Mouse (Mus musculus): ENCODE measurements around the gene Kmt5c.

The Kmt5c gene

GRCm38 (mm10) chr7:4788499-4789435 lies 48.9 kb downstream of the Kmt5c start:
- in situ Hi-C loops (cut with MboI, MseI) = loop anchor here in 1 of 2 experiments (5.0 kb wide), 1 partner anchor 1161 kb away; the partner anchor contains the start of genes Prpf31 and Tfpt

- in situ Hi-C loops (cut with MboI, MseI) = loop anchor here in 1 of 2 experiments (5.0 kb wide), 1 partner anchor 1162 kb away; the partner anchor contains the start of genes Prpf31 and Tfpt
These were observed 49.6 kb downstream of the Kmt5c start, which contains the start of gene Tmem238 for GRCm38 (mm10) chr7:4789436-4789935. Gene Tmem238 (minus strand): TSS chr7:4789656.

GRCm38 (mm10) chr7:4792278-4793212 lies 52.6 kb downstream of the Kmt5c start, which contains the start of gene Rpl28:
Gene Rpl28 (plus strand): TSS chr7:4792874.
- in situ Hi-C loops (cut with MboI, MseI) = loop anchor here in 1 of 2 experiments (5.0 kb wide), 1 partner anchor 140 kb away; no protein-coding TSS in a partner anchor

GRCm38 (mm10) chr7:4793248-4793647 lies 53.3 kb downstream of the Kmt5c start:
- in situ Hi-C loops (cut with MboI, MseI) = loop anchor here in 1 of 2 experiments (5.0 kb wide), 1 partner anchor 141 kb away; no protein-coding TSS in a partner anchor

GRCm38 (mm10) chr7:4793674-4794073 lies 53.8 kb downstream of the Kmt5c start:
- in situ Hi-C loops (cut with MboI, MseI) = loop anchor here in 1 of 2 experiments (5.0 kb wide), 1 partner anchor 141 kb away; no protein-coding TSS in a partner anchor

GRCm38 (mm10) chr7:4794631-4795168 lies 54.8 kb downstream of the Kmt5c start:
- in situ Hi-C loops (cut with MboI, MseI) = loop anchor here in 1 of 2 experiments (5.0 kb wide), 1 partner anchor 142 kb away; no protein-coding TSS in a partner anchor

GRCm38 (mm10) chr7:4795767-4796433 lies 56.0 kb downstream of the Kmt5c start:
- in situ Hi-C loops (cut with MboI, MseI) = no loop called here
